Mouse (Mus musculus) heart, embryonic 12.5 days (tissue): ENCODE data around the gene C1ql4. TPM values are rescaled to one million over a fixed set of nuclear protein-coding genes. Genes with fewer than 3 reads are reported as not detected.

ENCODE experiments used
- ATAC-seq: fragments of 200-750 bp; cut with Nextera tagmentation; 2 replicates; pipeline ENCODE4 v1.8.0; 2017; ENCODE audit warnings: moderate TSS enrichment, moderate library complexity; ENCODE audit not compliant: insufficient number of reproducible peaks, low FRiP score
- H3K27ac ChIP-seq: fragments of 300-500 bp; sonication (generic); 2 replicates; pipeline ENCODE4 v1.5.1; 2016; ENCODE audit warnings: mild to moderate bottlenecking, moderate library complexity; ENCODE audit not compliant: poor library complexity, severe bottlenecking
- H3K27me3 ChIP-seq: fragments of 300-500 bp; sonication (generic); replicated peaks from 2 replicates; pipeline ENCODE4 v1.6.1; 2016; ENCODE audit warnings: mild to moderate bottlenecking, moderate library complexity
- H3K36me3 ChIP-seq: fragments of 300-500 bp; sonication (generic); 2 replicates; pipeline ENCODE4 v1.6.1; 2016; ENCODE audit warnings: mild to moderate bottlenecking, moderate library complexity
- H3K4me1 ChIP-seq: fragments of 300-500 bp; sonication (generic); replicated peaks from 2 replicates; pipeline ENCODE4 v1.6.1; 2016; ENCODE audit warnings: mild to moderate bottlenecking
- H3K4me2 ChIP-seq: fragments of 300-500 bp; sonication (generic); 2 replicates; pipeline ENCODE4 v1.6.1; 2016; ENCODE audit warnings: mild to moderate bottlenecking, moderate library complexity
- H3K4me3 ChIP-seq: fragments of 300-500 bp; sonication (generic); 2 replicates; pipeline ENCODE4 v1.5.1; 2016; ENCODE audit warnings: mild to moderate bottlenecking
- H3K9ac ChIP-seq: fragments of 300-500 bp; sonication (generic); 2 replicates; pipeline ENCODE4 v1.6.1; 2016; ENCODE audit warnings: mild to moderate bottlenecking, moderate library complexity
- H3K9me3 ChIP-seq: fragments of 300-500 bp; sonication (generic); replicated peaks from 2 replicates; pipeline ENCODE4 v1.6.1; 2016; ENCODE audit warnings: mild to moderate bottlenecking, moderate library complexity
- WGBS: fragments of 180-500 bp; shearing (Covaris S2); methylation state at CpG from one replicate; pipeline ENCODE4 v1.1.7; 2016; 5-methylcytosine and 5-hydroxymethylcytosine counted together
- polyA plus RNA-seq: library from polyadenylated mRNA; unstranded; fragments of >200 nt; fragmentation: Nextera tagmentation; extraction: Ambion mirVana; gene quantifications from 2 replicates; pipeline ENCODE4 v1.2.1, GENCODE M21; 2016

C1ql4 gene
- polyA plus RNA-seq, result 0.34 and 0.46 TPM in 2 replicates

DNA sequence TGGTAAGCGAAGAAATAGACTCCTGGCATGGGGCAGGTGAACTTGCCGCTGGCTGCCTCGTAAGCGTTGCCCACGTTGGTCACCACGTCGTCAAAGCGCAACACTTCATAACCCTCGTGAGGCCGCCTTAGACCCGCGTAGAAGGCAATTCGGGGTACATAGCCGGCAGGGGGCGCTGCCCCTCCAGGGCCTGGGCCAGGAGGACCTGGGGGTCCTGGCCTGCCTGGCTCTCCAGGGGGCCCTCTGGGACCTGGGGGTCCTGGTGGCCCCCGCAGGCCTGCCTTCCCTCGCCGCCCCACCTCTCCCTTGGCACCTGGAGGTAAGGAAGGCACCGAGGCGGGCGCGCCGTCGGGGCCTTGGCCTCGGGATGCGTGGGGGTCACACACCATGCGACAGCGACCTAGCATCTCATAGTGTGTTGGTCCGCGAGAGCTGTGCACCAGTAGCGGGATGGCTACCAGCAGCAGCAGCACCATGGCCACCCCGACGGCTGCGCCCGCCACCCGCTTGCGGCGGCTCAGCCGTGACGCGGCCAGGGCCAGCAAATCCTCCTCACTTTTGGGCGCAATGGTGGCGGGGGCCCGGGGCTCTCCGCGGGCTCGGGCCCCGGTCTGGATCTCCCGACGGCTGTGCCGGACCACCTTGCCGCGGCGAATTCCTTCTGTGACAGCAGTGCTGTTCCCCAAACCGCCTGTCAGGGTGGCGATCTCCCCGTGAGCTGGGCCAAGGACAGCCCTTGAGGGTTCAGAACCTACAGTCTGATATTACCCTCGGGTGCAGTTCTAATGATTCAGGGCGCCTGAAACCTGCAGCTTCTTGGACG lies at the start of gene C1ql4:
Gene C1ql4 (minus strand): TSS at position 565 of the 823 bp plus-strand sequence.
- WGBS, result 9% methylated on average over 60 of the region's 60 CpGs
- Histone ChIP-seq H3K4me3 (peak within 1 kb of the TSS; percentile 31), H3K27ac (no peak within 1 kb of the TSS), H3K9ac (no peak within 1 kb of the TSS), H3K4me1 (peaks cover 23% of the 10 kb centered on the region), H3K27me3 (peaks cover 90% of the 10 kb centered on the region), H3K36me3 (peaks cover 13% of the 10 kb centered on the region), H3K4me2 (peak within 1 kb of the TSS; percentile 59), H3K9me3 (no peaks in the 10 kb centered on the region)
- ATAC-seq, result no peak

DNA sequence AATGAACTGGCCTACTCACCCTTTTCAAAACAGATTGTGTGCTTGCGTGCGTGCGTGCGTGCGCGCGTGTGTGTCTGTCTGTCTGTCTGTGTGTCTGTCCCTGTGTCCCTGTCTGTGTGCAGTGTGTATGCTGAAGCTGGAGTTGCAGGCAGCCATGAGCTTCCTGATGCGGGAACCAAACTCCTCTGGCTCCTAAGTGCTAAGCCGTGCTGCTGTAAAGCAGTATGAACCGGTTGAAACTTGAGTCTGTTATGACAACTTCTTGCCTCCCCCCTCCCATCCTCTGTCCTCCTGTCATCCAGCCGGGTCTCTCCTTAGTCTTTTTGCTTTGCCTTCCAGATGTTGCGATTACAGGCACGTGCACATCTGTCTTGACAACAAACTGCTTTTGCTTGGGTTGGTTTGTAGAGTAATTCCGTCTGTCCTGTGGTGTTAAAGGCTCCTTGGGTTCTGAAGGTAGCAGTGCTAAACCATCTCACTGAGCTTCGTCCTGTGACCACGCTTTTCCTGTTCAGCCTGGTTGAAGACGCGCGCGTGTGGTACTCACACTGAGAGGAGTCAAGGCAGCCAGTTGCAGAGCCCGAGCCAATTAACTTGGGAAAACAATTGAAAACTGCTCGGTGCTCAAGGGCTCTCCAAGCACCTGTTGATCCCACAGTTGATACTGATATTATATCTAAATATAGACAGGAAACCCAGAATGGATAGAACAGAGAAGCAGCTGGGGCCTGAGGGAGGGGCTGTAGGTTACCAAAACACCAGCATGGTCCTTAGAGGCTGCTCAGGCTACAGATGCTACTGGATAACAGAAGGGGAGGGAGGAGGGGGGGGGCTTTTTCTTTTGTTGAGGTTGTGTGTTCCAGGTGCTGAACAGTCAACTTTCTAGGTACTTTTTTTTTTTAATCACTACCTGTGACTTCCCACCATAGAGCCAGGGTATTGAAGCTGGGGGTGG lies 42.6 kb upstream of the C1ql4 start:
- Histone ChIP-seq H3K27me3 (no peaks in the 10 kb centered on the region), H3K27ac (peak overlapping the region; percentile 16; the same call in 1 of the 2 replicates), H3K4me1 (peaks cover 43% of the 10 kb centered on the region), H3K9ac (peak overlapping the region; percentile 34; the same call in 1 of the 2 replicates), H3K36me3 (peaks cover 17% of the 10 kb centered on the region), H3K4me3 (no peak overlapping the region), H3K4me2 (peak overlapping the region; percentile 26), H3K9me3 (no peaks in the 10 kb centered on the region)
- no peak for ATAC-seq
- WGBS, result 62% methylated on average over 22 of the region's 22 CpGs

DNA sequence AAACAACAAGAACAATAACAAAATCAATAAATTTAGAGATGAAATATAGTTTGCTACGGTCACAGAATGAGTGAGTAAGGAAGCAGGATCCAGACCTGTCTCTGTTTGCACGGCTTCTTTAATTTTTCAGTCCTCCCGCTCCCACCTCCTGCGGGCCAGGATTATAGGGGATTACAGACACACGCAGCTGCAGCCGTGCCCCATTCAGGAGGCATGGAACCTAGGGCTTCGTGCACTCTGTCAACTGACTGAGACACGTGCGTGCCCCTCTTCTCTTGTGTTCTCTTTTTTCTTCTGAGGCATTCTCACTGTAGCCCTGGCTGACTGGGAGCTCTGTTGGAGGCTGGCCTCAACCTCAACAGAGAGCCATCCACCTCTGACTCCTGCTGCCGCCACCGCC lies 41.8 kb upstream of the C1ql4 start:
- no peak for ATAC-seq
- Histone ChIP-seq H3K27ac (no peak overlapping the region), H3K9me3 (no peaks in the 10 kb centered on the region), H3K27me3 (no peaks in the 10 kb centered on the region), H3K4me2 (peak overlapping the region; percentile 26), H3K4me3 (no peak overlapping the region), H3K4me1 (peaks cover 39% of the 10 kb centered on the region), H3K9ac (peak overlapping the region; percentile 34; the same call in 1 of the 2 replicates), H3K36me3 (peaks cover 16% of the 10 kb centered on the region)
- 73% methylated on average over 11 of the region's 11 CpGs for WGBS

DNA sequence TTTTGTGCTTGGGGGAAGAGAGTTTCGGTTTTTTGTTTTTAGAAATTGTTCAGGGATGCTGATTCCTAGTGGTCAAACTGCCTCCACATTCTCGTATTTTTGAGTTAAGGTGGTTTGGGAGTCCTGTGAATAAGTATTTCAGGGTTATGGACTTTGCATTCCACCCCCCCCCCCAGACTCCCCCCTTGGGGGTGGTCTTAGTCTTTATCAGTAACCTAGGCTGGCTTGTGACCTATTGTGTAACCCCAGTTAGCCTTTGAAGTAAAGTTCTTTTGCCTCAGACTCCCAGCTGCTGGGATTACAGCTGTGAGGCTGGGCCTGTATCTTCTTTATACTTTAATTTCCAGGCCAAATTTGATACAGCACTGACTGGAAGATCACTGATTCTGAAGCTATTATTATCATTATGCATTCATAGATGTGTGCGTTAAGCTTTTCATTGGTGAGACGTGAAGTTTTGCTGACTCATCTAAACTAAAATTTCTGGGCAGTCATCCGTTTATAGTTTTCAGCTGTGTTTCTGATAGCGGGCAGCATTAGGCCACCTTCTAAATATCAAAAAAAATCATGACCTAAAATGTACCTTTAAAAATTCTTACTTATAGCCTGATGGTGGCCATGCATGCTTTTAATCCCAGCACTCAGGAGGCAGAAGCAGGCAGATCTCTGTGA lies 40.4 kb upstream of the C1ql4 start:
- 64% methylated on average over 6 of the region's 6 CpGs for WGBS
- peaks cover 10% of the 10 kb centered on the region; the same call in 1 of the 2 replicates for H3K36me3 ChIP-seq
- no peaks in the 10 kb centered on the region for H3K27me3 ChIP-seq
- peak overlapping the region; percentile 72 for H3K4me2 ChIP-seq
- peak overlapping the region; percentile 37; the same call in 1 of the 2 replicates for H3K9ac ChIP-seq
- H3K4me1 ChIP-seq, result peaks cover 32% of the 10 kb centered on the region
- peak overlapping the region; percentile 76 for H3K4me3 ChIP-seq
- no peak overlapping the region for H3K27ac ChIP-seq
- ATAC-seq, result no peak
- no peaks in the 10 kb centered on the region for H3K9me3 ChIP-seq

DNA sequence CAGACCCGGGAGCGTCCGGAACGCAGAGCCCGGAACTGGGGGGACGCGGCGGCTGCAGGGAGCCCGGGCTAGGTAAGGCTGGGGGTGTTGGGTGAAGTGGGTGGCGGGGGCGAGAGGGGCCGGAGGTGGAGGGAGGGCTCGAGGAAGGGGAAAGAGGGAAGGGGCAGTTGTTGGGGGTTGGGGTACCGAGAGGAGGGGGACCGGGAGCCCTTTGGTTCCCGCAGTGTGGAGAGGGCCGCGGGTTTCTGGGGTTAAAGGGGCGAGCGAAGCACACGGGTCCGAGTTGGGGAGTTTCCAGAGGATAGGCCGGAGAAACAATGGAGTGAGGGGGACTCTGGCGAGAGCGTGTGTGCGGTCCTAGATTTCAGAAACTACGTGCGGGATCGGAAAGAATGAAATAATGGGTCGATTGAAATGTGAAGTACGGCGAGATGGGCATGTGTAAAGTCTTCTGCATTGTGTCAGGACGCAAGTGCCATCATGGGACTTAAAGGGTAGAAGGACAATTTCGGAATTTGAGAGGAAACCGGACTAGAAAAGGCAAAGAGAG lies 39.3 kb upstream of the C1ql4 start:
- Histone ChIP-seq H3K4me2 (peak overlapping the region; percentile 72), H3K9me3 (no peaks in the 10 kb centered on the region), H3K9ac (peak overlapping the region; percentile 94), H3K4me1 (peaks cover 32% of the 10 kb centered on the region), H3K27me3 (no peaks in the 10 kb centered on the region), H3K4me3 (peak overlapping the region; percentile 76), H3K36me3 (peaks cover 10% of the 10 kb centered on the region; the same call in 1 of the 2 replicates), H3K27ac (peak overlapping the region; percentile 88)
- WGBS, result under 1% methylated on average over 34 of the region's 35 CpGs
- peak; percentile 15; the same call in 1 of the 2 replicates for ATAC-seq

DNA sequence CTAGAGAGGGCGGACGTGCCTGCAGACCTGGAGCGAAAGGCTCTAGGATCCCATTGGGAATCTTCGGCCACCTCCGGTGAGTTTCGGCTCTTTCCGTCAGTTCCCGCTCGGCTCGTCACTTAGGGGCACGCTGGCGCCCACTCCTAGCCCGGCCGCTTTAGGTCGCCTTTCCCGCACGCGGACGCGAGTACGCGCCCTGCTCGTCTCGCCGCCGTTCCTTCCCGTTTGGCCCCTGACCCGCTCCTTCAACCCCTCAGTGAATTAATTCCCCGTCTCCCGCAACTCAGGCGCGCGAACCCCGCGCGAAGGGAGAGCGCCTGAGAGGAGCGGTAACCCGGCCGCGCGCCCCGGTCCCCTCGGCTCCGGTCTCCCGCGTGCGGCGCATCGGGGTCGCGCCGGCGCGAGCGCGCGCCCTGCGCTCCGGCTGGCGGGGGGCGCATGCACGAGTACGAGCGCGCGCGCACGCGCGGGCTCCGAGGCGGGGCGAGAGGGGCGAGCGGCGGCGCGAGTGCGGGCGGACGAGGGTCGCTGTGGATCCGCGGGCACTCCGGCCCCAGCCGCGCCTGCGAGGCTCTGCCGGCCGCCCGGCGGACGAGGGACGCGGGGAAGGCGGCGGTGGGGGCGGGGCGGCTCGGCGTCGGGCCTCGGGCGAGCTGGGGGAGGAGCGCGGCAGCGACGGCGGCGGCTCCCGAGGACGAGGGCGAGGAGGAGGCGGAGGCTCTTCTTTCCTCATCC lies 38.6 kb upstream of the C1ql4 start:
- WGBS, result under 1% methylated on average over 98 of the region's 115 CpGs
- peak overlapping the region; percentile 88 for H3K27ac ChIP-seq
- H3K9ac ChIP-seq, result peak overlapping the region; percentile 94
- no peaks in the 10 kb centered on the region for H3K9me3 ChIP-seq
- peak overlapping the region; percentile 72 for H3K4me2 ChIP-seq
- no peaks in the 10 kb centered on the region for H3K27me3 ChIP-seq
- H3K36me3 ChIP-seq, result peaks cover 5% of the 10 kb centered on the region; the same call in 1 of the 2 replicates
- H3K4me3 ChIP-seq, result peak overlapping the region; percentile 76
- ATAC-seq, result peak; percentile 77
- peaks cover 29% of the 10 kb centered on the region for H3K4me1 ChIP-seq

DNA sequence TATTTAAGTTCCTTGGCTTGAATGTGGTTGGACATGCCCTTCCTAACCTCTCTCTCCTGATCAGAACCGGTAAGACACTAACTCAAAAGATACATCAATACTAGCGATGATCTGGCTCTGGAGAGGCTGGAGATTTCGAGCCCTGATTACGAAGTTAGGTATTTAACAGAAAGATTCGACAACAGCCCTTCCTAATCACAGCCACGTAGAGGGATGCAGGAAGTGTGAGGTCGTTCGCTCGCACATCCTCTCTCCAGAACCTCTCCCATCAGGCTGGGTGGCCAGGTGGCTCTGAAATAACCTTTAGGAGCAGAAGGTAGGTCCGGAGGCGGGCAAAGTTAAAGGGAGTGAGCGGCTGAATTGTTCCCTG lies 38.1 kb upstream of the C1ql4 start, which contains the start of gene Spats2:
Gene Spats2 (plus strand): TSS at position 206 of the 370 bp plus-strand sequence.
- H3K9me3 ChIP-seq, result no peaks in the 10 kb centered on the region
- no peak for ATAC-seq
- WGBS, result 2% methylated on average over 12 of the region's 12 CpGs
- peak within 1 kb of the TSS; percentile 88 for H3K27ac ChIP-seq
- H3K4me3 ChIP-seq, result peak within 1 kb of the TSS; percentile 76
- H3K4me2 ChIP-seq, result peak within 1 kb of the TSS; percentile 72
- peak within 1 kb of the TSS; percentile 94 for H3K9ac ChIP-seq
- 0 out of 2 replicates have a peak, but pooled peaks cover 5% of the 10 kb centered on the region for H3K36me3 ChIP-seq
- no peaks in the 10 kb centered on the region for H3K27me3 ChIP-seq
- H3K4me1 ChIP-seq, result peaks cover 30% of the 10 kb centered on the region

DNA sequence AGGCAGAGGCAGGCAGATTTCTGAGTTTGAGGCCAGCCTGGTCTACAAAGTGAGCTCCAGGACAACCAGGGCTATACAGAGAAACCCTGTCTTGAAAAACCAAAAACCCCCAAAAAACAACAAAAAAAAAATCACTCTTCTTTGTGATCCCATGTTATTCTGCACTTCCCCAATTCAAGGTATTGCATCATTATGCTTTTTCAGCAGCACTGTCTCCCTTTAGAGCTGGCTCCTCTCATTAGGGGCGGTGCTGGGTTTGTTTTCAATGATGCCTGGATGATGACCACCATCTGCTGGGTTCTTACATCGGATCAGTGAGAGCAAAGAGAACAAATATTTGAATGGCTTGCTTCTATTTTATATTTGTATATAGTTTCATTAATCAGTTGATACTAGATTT lies 35.0 kb upstream of the C1ql4 start:
- Histone ChIP-seq H3K27ac (no peak overlapping the region), H3K36me3 (no peaks in the 10 kb centered on the region), H3K9ac (no peak overlapping the region), H3K9me3 (no peaks in the 10 kb centered on the region), H3K4me3 (no peak overlapping the region), H3K4me2 (no peak overlapping the region), H3K27me3 (no peaks in the 10 kb centered on the region), H3K4me1 (peaks cover 15% of the 10 kb centered on the region)
- 85% methylated on average over 2 of the region's 2 CpGs for WGBS
- no peak for ATAC-seq

DNA sequence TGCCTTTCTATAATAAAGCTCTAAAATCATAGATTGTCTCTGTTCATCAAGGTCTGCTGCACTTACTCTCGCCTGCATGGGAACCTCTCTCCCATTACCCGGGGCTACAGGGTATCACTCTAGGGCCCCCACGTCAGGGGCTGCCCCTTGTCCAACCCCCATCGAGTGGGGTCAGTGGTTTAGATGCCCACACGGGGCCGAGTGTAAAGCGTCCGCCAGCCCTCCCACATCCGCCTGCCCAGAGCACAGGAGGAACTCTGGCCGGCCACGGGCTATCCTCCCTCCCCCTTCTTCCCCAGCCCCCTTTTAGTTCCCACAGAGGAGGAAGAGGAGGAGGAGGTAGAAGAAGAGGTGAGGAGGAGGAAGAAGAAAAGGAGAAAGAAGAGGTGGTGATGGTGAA lies 33.2 kb upstream of the C1ql4 start:
- no peaks in the 10 kb centered on the region for H3K27me3 ChIP-seq
- 8% methylated on average over 11 of the region's 11 CpGs for WGBS
- peak overlapping the region; percentile 60; the same call in 1 of the 2 replicates for H3K27ac ChIP-seq
- no peak for ATAC-seq
- no peaks in the 10 kb centered on the region for H3K36me3 ChIP-seq
- H3K4me1 ChIP-seq, result peaks cover 24% of the 10 kb centered on the region
- peak overlapping the region; percentile 5; the same call in 1 of the 2 replicates for H3K4me3 ChIP-seq
- H3K4me2 ChIP-seq, result peak overlapping the region; percentile 49
- no peaks in the 10 kb centered on the region for H3K9me3 ChIP-seq
- H3K9ac ChIP-seq, result peak overlapping the region; percentile 50; the same call in 1 of the 2 replicates
